Mouse (Mus musculus) forebrain, embryonic 16.5 days (tissue): ENCODE data around the gene Rims3. TPM values are rescaled to one million over a fixed set of nuclear protein-coding genes. Genes with fewer than 3 reads are reported as not detected.

ENCODE experiments used
- ATAC-seq: fragments of 200-750 bp; cut with Nextera tagmentation; 2 replicates; pipeline ENCODE4 v1.8.0; 2017; ENCODE audit warnings: mild to moderate bottlenecking, moderate library complexity
- H3K27ac ChIP-seq: fragments of 300-500 bp; sonication (generic); 2 replicates; pipeline ENCODE4 v1.5.1; 2014; ENCODE audit warnings: low read length, control low read depth
- H3K27me3 ChIP-seq: fragments of 300-500 bp; sonication (generic); replicated peaks from 2 replicates; pipeline ENCODE4 v1.6.1; 2014; ENCODE audit warnings: low read length; ENCODE audit not compliant: control insufficient read depth, insufficient read depth
- H3K36me3 ChIP-seq: fragments of 300-500 bp; sonication (generic); 2 replicates; pipeline ENCODE4 v1.6.1; 2014; ENCODE audit not compliant: control insufficient read depth, insufficient read depth
- H3K4me1 ChIP-seq: fragments of 300-500 bp; sonication (generic); replicated peaks from 2 replicates; pipeline ENCODE4 v1.6.1; 2014; ENCODE audit warnings: low read length; ENCODE audit not compliant: control insufficient read depth, insufficient read depth
- H3K4me2 ChIP-seq: fragments of 300-500 bp; sonication (generic); 2 replicates; pipeline ENCODE4 v1.6.1; 2014; ENCODE audit warnings: mild to moderate bottlenecking, low read length, control low read depth
- H3K4me3 ChIP-seq: fragments of 300-500 bp; sonication (generic); replicated peaks from 2 replicates; pipeline ENCODE4 v1.5.1; 2014; ENCODE audit warnings: mild to moderate bottlenecking, low read length, control low read depth
- H3K9ac ChIP-seq: fragments of 300-500 bp; sonication (generic); replicated peaks from 2 replicates; pipeline ENCODE4 v1.6.1; 2014; ENCODE audit warnings: low read depth, low read length, control low read depth
- H3K9me3 ChIP-seq: fragments of 300-500 bp; sonication (generic); 2 replicates; pipeline ENCODE4 v1.6.1; 2016; ENCODE audit warnings: low read length; ENCODE audit not compliant: control insufficient read depth
- WGBS: fragments of 180-500 bp; shearing (Covaris S2); extraction: QIAGEN DNeasy Blood & Tissue Kit; methylation state at CpG from one replicate; pipeline ENCODE4 v1.1.7; 2014; 5-methylcytosine and 5-hydroxymethylcytosine counted together
- polyA plus RNA-seq: library from polyadenylated mRNA; unstranded; fragments of >200 nt; fragmentation: Nextera tagmentation; extraction: Ambion mirVana; gene quantifications from 2 replicates; pipeline ENCODE4 v1.2.1, GENCODE M21; 2015

Rims3 gene
- polyA plus RNA-seq, 1 experiment from 2014 or later: 14.1 TPM

- WGBS: 87% methylated on average over 5 of the region's 5 CpGs
- Histone ChIP-seq H3K27me3 (no peaks in the 10 kb centered on the region), H3K36me3 (no peaks in the 10 kb centered on the region), H3K4me1 (peaks cover 24% of the 10 kb centered on the region), H3K4me3 (no peak overlapping the region), H3K9ac (no peak overlapping the region), H3K9me3 (no peaks in the 10 kb centered on the region), H3K27ac (no peak overlapping the region), H3K4me2 (no peak overlapping the region)
- no peak for ATAC-seq
Observed at GRCm38 (mm10) chr4:120886811-120887210, 32.2 kb downstream of the Rims3 start.

DNA sequence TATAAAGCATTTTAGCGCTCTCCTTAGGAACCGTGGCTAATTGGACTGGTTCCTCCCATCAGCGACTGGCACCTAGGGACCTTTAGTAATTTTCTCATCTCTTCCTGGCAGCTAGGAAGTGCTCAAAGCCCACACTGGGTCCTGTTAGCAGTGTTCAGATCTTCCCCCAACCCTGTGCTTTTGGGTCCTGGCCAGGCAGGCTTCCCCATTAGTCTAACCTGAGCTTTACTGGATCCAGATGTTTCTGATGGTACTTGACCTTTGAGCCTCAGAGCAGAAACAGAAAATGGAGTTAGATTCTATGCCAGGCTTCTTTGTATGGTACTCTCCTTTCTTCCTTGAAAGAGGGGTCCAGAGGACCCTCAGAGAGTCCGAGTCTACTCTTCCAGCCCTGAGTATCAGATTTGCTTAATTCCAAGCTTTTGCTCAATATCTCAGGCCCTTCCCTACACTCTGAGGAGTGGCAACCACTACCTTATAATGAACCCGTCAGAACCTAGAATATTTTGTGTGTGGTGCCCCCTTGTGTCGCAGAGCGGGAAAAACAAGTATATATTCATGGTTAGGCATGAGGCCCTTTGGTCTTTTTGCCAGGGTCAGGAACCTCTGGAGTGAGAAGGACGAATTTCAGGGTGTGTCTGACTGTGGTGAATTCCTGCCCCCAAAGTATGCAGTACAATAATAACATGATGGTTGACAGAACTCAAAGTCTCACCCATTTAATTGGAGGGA lies 32.9 kb downstream of the Rims3 start:
- Histone ChIP-seq H3K9me3 (no peaks in the 10 kb centered on the region), H3K36me3 (no peaks in the 10 kb centered on the region), H3K4me1 (peaks cover 17% of the 10 kb centered on the region), H3K27me3 (no peaks in the 10 kb centered on the region), H3K9ac (no peak overlapping the region), H3K4me3 (no peak overlapping the region), H3K27ac (no peak overlapping the region), H3K4me2 (no peak overlapping the region)
- ATAC-seq: peak; percentile 31; the same call in 1 of the 2 replicates
- WGBS: 28% methylated on average over 8 of the region's 8 CpGs

GRCm38 (mm10) chr4:120888884-120889283 lies 34.3 kb downstream of the Rims3 start:
- H3K4me2 ChIP-seq: no peak overlapping the region
- WGBS: 75% methylated on average over 8 of the region's 8 CpGs
- no peak overlapping the region for H3K4me3 ChIP-seq
- H3K36me3 ChIP-seq: no peaks in the 10 kb centered on the region
- H3K4me1 ChIP-seq: peaks cover 11% of the 10 kb centered on the region
- ATAC-seq: no peak
- H3K9ac ChIP-seq: no peak overlapping the region
- H3K27me3 ChIP-seq: no peaks in the 10 kb centered on the region
- no peak overlapping the region for H3K27ac ChIP-seq
- H3K9me3 ChIP-seq: no peaks in the 10 kb centered on the region

- H3K4me3 ChIP-seq: no peak overlapping the region
- no peak overlapping the region for H3K9ac ChIP-seq
- peaks cover 1% of the 10 kb centered on the region for H3K4me1 ChIP-seq
- H3K9me3 ChIP-seq: no peaks in the 10 kb centered on the region
- no peak overlapping the region for H3K27ac ChIP-seq
- H3K4me2 ChIP-seq: no peak overlapping the region
- no peak for ATAC-seq
- H3K27me3 ChIP-seq: no peaks in the 10 kb centered on the region
- WGBS: 60% methylated on average over 11 of the region's 11 CpGs
- no peaks in the 10 kb centered on the region for H3K36me3 ChIP-seq
Observed at GRCm38 (mm10) chr4:120890754-120891440, 36.3 kb downstream of the Rims3 start.

- Histone ChIP-seq H3K4me1 (no peaks in the 10 kb centered on the region), H3K4me2 (no peak overlapping the region), H3K27ac (no peak overlapping the region), H3K4me3 (no peak overlapping the region), H3K9ac (no peak overlapping the region), H3K9me3 (no peaks in the 10 kb centered on the region), H3K36me3 (no peaks in the 10 kb centered on the region), H3K27me3 (no peaks in the 10 kb centered on the region)
- no peak for ATAC-seq
Observed at GRCm38 (mm10) chr4:120891960-120892359, 37.3 kb downstream of the Rims3 start.

DNA sequence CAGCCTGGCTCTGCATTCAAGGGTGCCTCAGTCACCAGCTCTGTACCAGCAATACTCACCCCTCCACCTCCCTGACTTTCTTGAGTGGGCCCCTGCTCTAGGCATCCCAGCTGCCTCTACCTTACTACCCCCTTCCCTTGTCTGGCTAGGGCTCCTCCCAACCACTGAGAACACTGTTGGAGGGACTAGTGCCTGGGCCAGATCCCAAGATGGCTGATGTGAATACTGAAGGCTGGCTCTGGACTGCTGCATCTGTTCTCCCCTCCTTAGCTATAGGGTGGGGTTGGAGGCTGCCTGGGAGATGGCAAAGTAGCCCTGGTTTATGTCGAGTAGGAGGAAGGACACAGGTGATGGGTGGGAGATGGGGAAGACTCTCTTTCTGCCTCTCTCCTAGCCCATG lies 37.9 kb downstream of the Rims3 start:
- ATAC-seq: no peak
- no peak overlapping the region for H3K4me3 ChIP-seq
- H3K27me3 ChIP-seq: no peaks in the 10 kb centered on the region
- H3K4me2 ChIP-seq: no peak overlapping the region
- no peaks in the 10 kb centered on the region for H3K9me3 ChIP-seq
- no peak overlapping the region for H3K9ac ChIP-seq
- 50% methylated on average over 1 of the region's 1 CpGs for WGBS
- H3K4me1 ChIP-seq: no peaks in the 10 kb centered on the region
- no peaks in the 10 kb centered on the region for H3K36me3 ChIP-seq
- no peak overlapping the region for H3K27ac ChIP-seq

DNA sequence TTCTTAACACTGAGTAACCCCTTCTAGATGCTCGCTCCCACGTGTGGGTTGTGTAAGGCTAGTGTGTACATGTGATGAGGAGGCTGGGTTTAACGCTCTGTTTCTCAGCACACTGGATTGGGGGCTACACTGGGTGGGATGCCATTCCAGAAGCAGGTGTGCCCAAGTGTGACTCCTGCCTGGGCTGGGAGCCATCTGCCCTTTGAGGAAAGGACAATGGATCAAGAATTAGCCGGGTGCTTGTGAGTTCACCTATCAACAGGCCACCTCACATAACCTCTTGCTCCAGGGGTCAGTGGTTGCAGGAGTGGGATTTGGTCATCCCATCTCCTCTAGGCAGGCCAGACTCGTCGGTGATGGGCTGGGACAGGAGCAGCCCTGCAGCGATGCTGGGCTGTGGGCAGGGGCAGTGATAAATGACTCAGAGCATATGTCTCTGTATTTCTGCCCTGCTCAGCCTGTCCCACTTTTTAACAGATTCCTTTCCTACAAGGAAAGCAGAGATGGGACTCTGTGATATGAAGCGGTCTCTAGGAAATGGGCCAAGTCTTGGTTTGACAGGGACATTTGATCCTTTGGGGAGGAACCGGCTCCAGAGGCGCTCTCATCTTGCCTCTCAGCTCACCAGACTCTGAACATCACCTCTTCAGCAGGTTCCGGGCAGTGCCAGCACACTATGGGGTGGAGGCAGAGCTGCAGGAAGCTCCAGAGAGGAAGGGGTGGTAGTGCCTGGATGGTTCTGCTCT lies 39.2 kb downstream of the Rims3 start:
- no peak for ATAC-seq
- no peaks in the 10 kb centered on the region for H3K9me3 ChIP-seq
- H3K9ac ChIP-seq: no peak overlapping the region
- H3K4me2 ChIP-seq: no peak overlapping the region
- no peak overlapping the region for H3K27ac ChIP-seq
- H3K4me3 ChIP-seq: no peak overlapping the region
- no peaks in the 10 kb centered on the region for H3K27me3 ChIP-seq
- no peaks in the 10 kb centered on the region for H3K4me1 ChIP-seq
- WGBS: 81% methylated on average over 11 of the region's 11 CpGs
- H3K36me3 ChIP-seq: no peaks in the 10 kb centered on the region

- H3K9ac ChIP-seq: no peak overlapping the region
- 82% methylated on average over 11 of the region's 11 CpGs for WGBS
- no peak for ATAC-seq
Observed at GRCm38 (mm10) chr4:120894584-120894983, 40.0 kb downstream of the Rims3 start.

GRCm38 (mm10) chr4:120895226-120895625 lies 40.6 kb downstream of the Rims3 start:
- no peaks in the 10 kb centered on the region for H3K9me3 ChIP-seq
- no peak overlapping the region for H3K9ac ChIP-seq
- H3K27me3 ChIP-seq: no peaks in the 10 kb centered on the region
- 61% methylated on average over 7 of the region's 7 CpGs for WGBS
- H3K27ac ChIP-seq: no peak overlapping the region
- H3K4me3 ChIP-seq: no peak overlapping the region
- no peak for ATAC-seq
- no peaks in the 10 kb centered on the region for H3K36me3 ChIP-seq
- H3K4me2 ChIP-seq: no peak overlapping the region
- no peaks in the 10 kb centered on the region for H3K4me1 ChIP-seq

More at GRCm38 (mm10) chr4:120894584-120894983, 40.0 kb downstream of the Rims3 start:
- Histone ChIP-seq H3K36me3 (no peaks in the 10 kb centered on the region), H3K27me3 (no peaks in the 10 kb centered on the region), H3K27ac (no peak overlapping the region), H3K9me3 (no peaks in the 10 kb centered on the region), H3K4me3 (no peak overlapping the region), H3K4me1 (no peaks in the 10 kb centered on the region), H3K4me2 (no peak overlapping the region)
